Mouse (Mus musculus): Measurements from ENCODE around the gene Relt. TPM values are rescaled to one million over a fixed set of nuclear protein-coding genes. Genes with fewer than 3 reads are reported as not detected.

The Relt gene
- total and polyA plus RNA-seq, 3 experiments, result 24.5 to 31.1 (median 29.9) TPM

- no peak overlapping the region for H3K27ac ChIP-seq (ENCODE audit: insufficient read depth, low read depth)
- no peaks in the 10 kb centered on the region for H3K9me3 ChIP-seq (replicated peaks; ENCODE audit: low read length)
- in situ Hi-C loops (cut with MboI; ENCODE audit: low pct_ligation_motif_present, low pct_unique_long_range_greater_than_20kb, low sequenced_read_pairs) (no loop called here), dilution Hi-C loops (cut with MboI; ENCODE audit: extremely low pct_ligation_motif_present, extremely low pct_unique_long_range_greater_than_20kb, low sequenced_read_pairs) (no loop called here)
- peaks cover 0 to 4% of the 10 kb centered on the region in 2 experiments for H3K36me3 ChIP-seq (replicated peaks in 1 of 2; ENCODE audit: control insufficient read depth in 1 of 2, insufficient read depth in 1 of 2, low read length in 1 of 2)
- no peaks in the 10 kb centered on the region for H3K79me2 ChIP-seq (replicated peaks; ENCODE audit: control insufficient read depth, extremely low read depth, insufficient read depth, poor library complexity, severe bottlenecking)
- H3K4me3 ChIP-seq (replicated peaks in 1 of 3; ENCODE audit: low read depth in 2 of 3, low read length in 2 of 3, poor library complexity in 1 of 3), result no peak overlapping the region
- H3K9ac ChIP-seq (ENCODE audit: insufficient read depth, low read depth), result no peak overlapping the region
- no peak overlapping the region for H3K4me2 ChIP-seq (ENCODE audit: insufficient read depth, low read depth, poor library complexity, severe bottlenecking)
- DNase-seq (ENCODE audit: extremely low read depth), result peak; percentile 14
- TF ChIP-seq SMC3 (IDR thresholded peaks at IDR 0.05; ENCODE audit: low read depth, low read length), result peak; percentile 47
- peak in 1 of 2 experiments; percentile 66; a peak in 2 of 4 replicates for TF ChIP-seq CTCF (conservative IDR thresholded peaks at IDR 0.05 in 1 of 2, IDR thresholded peaks at IDR 0.05 in 1 of 2; ENCODE audit: low read depth in 2 of 2, low read length in 2 of 2)
- peak; percentile 65 for TF ChIP-seq RAD21 (IDR thresholded peaks at IDR 0.05; ENCODE audit: low read depth, low read length)
- no peak for TF ChIP-seq MXI1 (IDR thresholded peaks at IDR 0.05; ENCODE audit: low read depth, low read length)
- H3K4me1 ChIP-seq (ENCODE audit: control insufficient read depth in 1 of 2, insufficient read depth in 2 of 2), result peaks cover 0 to 24% of the 10 kb centered on the region in 2 experiments; a peak in 2 of 4 replicates
- H3K27me3 ChIP-seq (replicated peaks), result no peaks in the 10 kb centered on the region
Observed at GRCm38 (mm10) chr7:100818401-100819064, 44.7 kb downstream of the Relt start.

GRCm38 (mm10) chr7:100817442-100817760 is 45.8 kb downstream of the Relt start:
- Histone ChIP-seq H3K9ac (ENCODE audit: insufficient read depth, low read depth) (no peak overlapping the region), H3K9me3 (replicated peaks; ENCODE audit: low read length) (no peaks in the 10 kb centered on the region), H3K4me1 (ENCODE audit: control insufficient read depth in 1 of 2, insufficient read depth in 2 of 2) (peaks cover 0 to 24% of the 10 kb centered on the region in 2 experiments; a peak in 2 of 4 replicates), H3K27ac (ENCODE audit: insufficient read depth, low read depth) (no peak overlapping the region), H3K79me2 (replicated peaks; ENCODE audit: control insufficient read depth, extremely low read depth, insufficient read depth, poor library complexity, severe bottlenecking) (no peaks in the 10 kb centered on the region), H3K4me3 (replicated peaks in 1 of 3; ENCODE audit: low read depth in 2 of 3, low read length in 2 of 3, poor library complexity in 1 of 3) (no peak overlapping the region), H3K4me2 (ENCODE audit: insufficient read depth, low read depth, poor library complexity, severe bottlenecking) (no peak overlapping the region), H3K36me3 (replicated peaks in 1 of 2; ENCODE audit: control insufficient read depth in 1 of 2, insufficient read depth in 1 of 2, low read length in 1 of 2) (peaks cover 0 to 3% of the 10 kb centered on the region in 2 experiments), H3K27me3 (replicated peaks) (no peaks in the 10 kb centered on the region)
- in situ Hi-C loops (cut with MboI; ENCODE audit: low pct_ligation_motif_present, low pct_unique_long_range_greater_than_20kb, low sequenced_read_pairs), result no loop called here
- DNase-seq (ENCODE audit: extremely low read depth), result no peak
- no peak for TF ChIP-seq NELFE (IDR thresholded peaks at IDR 0.05; ENCODE audit: low read depth, low read length)
- dilution Hi-C loops (cut with MboI; ENCODE audit: extremely low pct_ligation_motif_present, extremely low pct_unique_long_range_greater_than_20kb, low sequenced_read_pairs), result no loop called here

GRCm38 (mm10) chr7:100816759-100817441 is 46.3 kb downstream of the Relt start:
- H3K27me3 ChIP-seq (replicated peaks), result no peaks in the 10 kb centered on the region
- TF ChIP-seq RCOR1 (conservative IDR thresholded peaks at IDR 0.05; ENCODE audit: low read depth, low read length) (no peak), ZC3H11A (IDR thresholded peaks at IDR 0.05; ENCODE audit: low read depth, low read length) (no peak), CTCF (conservative IDR thresholded peaks at IDR 0.05 in 1 of 2, IDR thresholded peaks at IDR 0.05 in 1 of 2; ENCODE audit: low read depth in 2 of 2, low read length in 2 of 2) (no peak), BHLHE40 (IDR thresholded peaks at IDR 0.05; ENCODE audit: low read depth, low read length) (no peak), PAX5 (IDR thresholded peaks at IDR 0.05; ENCODE audit: low read length) (no peak), SMC3 (IDR thresholded peaks at IDR 0.05; ENCODE audit: low read depth, low read length) (no peak), JUN (IDR thresholded peaks at IDR 0.05; ENCODE audit: insufficient read depth, low read depth, low read length) (no peak), USF2 (conservative IDR thresholded peaks at IDR 0.05; ENCODE audit: low read depth, low read length) (no peak), ZNF384 (IDR thresholded peaks at IDR 0.05; ENCODE audit: low read depth, low read length) (no peak), USF1 (IDR thresholded peaks at IDR 0.05; ENCODE audit: low read depth, low read length) (no peak), CHD2 (IDR thresholded peaks at IDR 0.05; ENCODE audit: low read length) (no peak), IRF4 (IDR thresholded peaks at IDR 0.05; ENCODE audit: low read depth, low read length) (no peak), SIN3A (IDR thresholded peaks at IDR 0.05; ENCODE audit: low read length) (no peak), MAX (IDR thresholded peaks at IDR 0.05; ENCODE audit: low read length) (no peak), HCFC1 (IDR thresholded peaks at IDR 0.05; ENCODE audit: low read depth, low read length) (no peak), ZMIZ1 (IDR thresholded peaks at IDR 0.05; ENCODE audit: low read depth, low read length) (no peak), ZKSCAN1 (IDR thresholded peaks at IDR 0.05; ENCODE audit: borderline replicate concordance, low read depth, low read length) (no peak), MYC (IDR thresholded peaks at IDR 0.05; ENCODE audit: low read depth, low read length) (no peak), RAD21 (IDR thresholded peaks at IDR 0.05; ENCODE audit: low read depth, low read length) (no peak), MEF2A (IDR thresholded peaks at IDR 0.05; ENCODE audit: borderline replicate concordance, low read depth, low read length) (no peak)
- H3K79me2 ChIP-seq (replicated peaks; ENCODE audit: control insufficient read depth, extremely low read depth, insufficient read depth, poor library complexity, severe bottlenecking), result no peaks in the 10 kb centered on the region
- H3K36me3 ChIP-seq (replicated peaks in 1 of 2; ENCODE audit: control insufficient read depth in 1 of 2, insufficient read depth in 1 of 2, low read length in 1 of 2), result peaks cover 0 to 3% of the 10 kb centered on the region in 2 experiments
- no peak for DNase-seq (ENCODE audit: extremely low read depth)
- no peak overlapping the region for H3K4me2 ChIP-seq (ENCODE audit: insufficient read depth, low read depth, poor library complexity, severe bottlenecking)
- dilution Hi-C loops (cut with MboI; ENCODE audit: extremely low pct_ligation_motif_present, extremely low pct_unique_long_range_greater_than_20kb, low sequenced_read_pairs), result no loop called here
- H3K27ac ChIP-seq (ENCODE audit: insufficient read depth, low read depth), result no peak overlapping the region
- H3K9ac ChIP-seq (ENCODE audit: insufficient read depth, low read depth), result no peak overlapping the region
- H3K4me1 ChIP-seq (ENCODE audit: control insufficient read depth in 1 of 2, insufficient read depth in 2 of 2), result peaks cover 0 to 24% of the 10 kb centered on the region in 2 experiments; a peak in 2 of 4 replicates
- in situ Hi-C loops (cut with MboI; ENCODE audit: low pct_ligation_motif_present, low pct_unique_long_range_greater_than_20kb, low sequenced_read_pairs), result no loop called here
- no peak overlapping the region for H3K4me3 ChIP-seq (replicated peaks in 1 of 3; ENCODE audit: low read depth in 2 of 3, low read length in 2 of 3, poor library complexity in 1 of 3)
- H3K9me3 ChIP-seq (replicated peaks; ENCODE audit: low read length), result no peaks in the 10 kb centered on the region

All from CH12.LX (cell line).